Mouse (Mus musculus) embryonic facial prominence, embryonic 11.5 days (tissue): Measurements from ENCODE around the gene Cd93. TPM values are rescaled to one million over a fixed set of nuclear protein-coding genes. Genes with fewer than 3 reads are reported as not detected.

Experiments
- ATAC-seq: fragments of 200-750 bp; cut with Nextera tagmentation; replicated peaks from 2 replicates; pipeline ENCODE4 v1.8.0; 2017; ENCODE audit warnings: low read depth; ENCODE audit not compliant: insufficient number of reproducible peaks, low FRiP score, low TSS enrichment
- DNase-seq: peaks from one replicate; pipeline ENCODE4 v3.0.0-alpha.2; 2015; ENCODE audit warnings: low spot score
- H3K27ac ChIP-seq: fragments of 300-500 bp; sonication (generic); replicated peaks from 2 replicates; pipeline ENCODE4 v1.5.1; 2014; ENCODE audit warnings: mild to moderate bottlenecking, low read depth, low read length, control low read depth
- H3K27me3 ChIP-seq: fragments of 300-500 bp; sonication (generic); 2 replicates; pipeline ENCODE4 v1.6.1; 2014; ENCODE audit warnings: mild to moderate bottlenecking, low read length, moderate library complexity, mixed read lengths; ENCODE audit not compliant: control insufficient read depth, insufficient read depth
- H3K36me3 ChIP-seq: fragments of 300-500 bp; sonication (generic); replicated peaks from 2 replicates; pipeline ENCODE4 v1.6.1; 2014; ENCODE audit warnings: low read depth, mild to moderate bottlenecking, low read length, moderate library complexity, mixed read lengths; ENCODE audit not compliant: control insufficient read depth, insufficient read depth
- H3K4me1 ChIP-seq: fragments of 300-500 bp; sonication (generic); 2 replicates; pipeline ENCODE4 v1.6.1; 2014; ENCODE audit warnings: low read length, mixed read lengths; ENCODE audit not compliant: control insufficient read depth, insufficient read depth
- H3K4me2 ChIP-seq: fragments of 300-500 bp; sonication (generic); 2 replicates; pipeline ENCODE4 v1.6.1; 2014; ENCODE audit warnings: low read depth, mild to moderate bottlenecking, control low read depth, low read length, moderate library complexity
- H3K4me3 ChIP-seq: fragments of 300-500 bp; sonication (generic); 2 replicates; pipeline ENCODE4 v1.5.1; 2014; ENCODE audit warnings: low read depth, low read length, control low read depth
- H3K9ac ChIP-seq: fragments of 300-500 bp; sonication (generic); replicated peaks from 2 replicates; pipeline ENCODE4 v1.6.1; 2014; ENCODE audit warnings: mild to moderate bottlenecking, control low read depth, low read length
- H3K9me3 ChIP-seq: fragments of 300-500 bp; sonication (generic); replicated peaks from 2 replicates; pipeline ENCODE4 v1.6.1; 2016; ENCODE audit warnings: mild to moderate bottlenecking, low read length, inconsistent platforms, mixed read lengths; ENCODE audit not compliant: control insufficient read depth
- WGBS: fragments of 180-500 bp; shearing (Covaris S2); extraction: QIAGEN DNeasy Blood & Tissue Kit; methylation state at CpG from one replicate; pipeline ENCODE4 v1.1.7; 2014; 5-methylcytosine and 5-hydroxymethylcytosine counted together
- polyA plus RNA-seq: library from polyadenylated mRNA; unstranded; fragments of >200 nt; fragmentation: Nextera tagmentation; extraction: Ambion mirVana; gene quantifications from 2 replicates; pipeline ENCODE4 v1.2.1, GENCODE M21; 2014

Gene Cd93
- polyA plus RNA-seq, 1 experiment from 2014 or later, result 7.2 TPM

GRCm38 (mm10) chr2:148396209-148396608 lies 47.2 kb downstream of the Cd93 start:
- H3K9ac ChIP-seq, result no peak overlapping the region
- WGBS, result 66% methylated on average over 10 of the region's 10 CpGs
- DNase-seq (no peak), ATAC-seq (0 out of 2 replicates have a peak, but pooled peaks have one; percentile 5)
- H3K4me2 ChIP-seq, result no peak overlapping the region
- H3K9me3 ChIP-seq, result no peaks in the 10 kb centered on the region
- H3K27me3 ChIP-seq, result peaks cover 11% of the 10 kb centered on the region
- H3K4me1 ChIP-seq, result 0 out of 2 replicates have a peak, but pooled peaks cover 2% of the 10 kb centered on the region
- H3K4me3 ChIP-seq, result no peak overlapping the region
- H3K36me3 ChIP-seq, result no peaks in the 10 kb centered on the region
- no peak overlapping the region for H3K27ac ChIP-seq

GRCm38 (mm10) chr2:148395131-148396051 lies 48.0 kb downstream of the Cd93 start, which contains the start of gene Sstr4:
Gene Sstr4 (plus strand): TSS chr2:148395344.
- ATAC-seq (peak; percentile 66), DNase-seq (peak; percentile 65)
- Histone ChIP-seq H3K4me2 (peak within 1 kb of the TSS; percentile 98), H3K4me3 (peak within 1 kb of the TSS; percentile 56), H3K27me3 (peaks cover 11% of the 10 kb centered on the region), H3K27ac (no peak within 1 kb of the TSS), H3K9ac (peak within 1 kb of the TSS; percentile 54), H3K36me3 (no peaks in the 10 kb centered on the region), H3K9me3 (no peaks in the 10 kb centered on the region), H3K4me1 (0 out of 2 replicates have a peak, but pooled peaks cover 2% of the 10 kb centered on the region)
- 5% methylated on average over 69 of the region's 83 CpGs for WGBS

GRCm38 (mm10) chr2:148393846-148394245 lies 49.5 kb downstream of the Cd93 start:
- no peak overlapping the region for H3K27ac ChIP-seq
- H3K36me3 ChIP-seq, result no peaks in the 10 kb centered on the region
- 0 out of 2 replicates have a peak, but pooled peaks cover 2% of the 10 kb centered on the region for H3K4me1 ChIP-seq
- H3K9me3 ChIP-seq, result no peaks in the 10 kb centered on the region
- H3K9ac ChIP-seq, result no peak overlapping the region
- DNase-seq, result no peak
- H3K4me2 ChIP-seq, result no peak overlapping the region
- ATAC-seq, result no peak
- H3K27me3 ChIP-seq, result peaks cover 11% of the 10 kb centered on the region
- H3K4me3 ChIP-seq, result no peak overlapping the region

GRCm38 (mm10) chr2:148393149-148393548 lies 50.2 kb downstream of the Cd93 start:
- no peak overlapping the region for H3K9ac ChIP-seq
- H3K27me3 ChIP-seq, result peaks cover 11% of the 10 kb centered on the region
- no peak for DNase-seq
- no peak overlapping the region for H3K4me3 ChIP-seq
- no peaks in the 10 kb centered on the region for H3K9me3 ChIP-seq
- no peaks in the 10 kb centered on the region for H3K36me3 ChIP-seq
- H3K4me1 ChIP-seq, result 0 out of 2 replicates have a peak, but pooled peaks cover 2% of the 10 kb centered on the region
- WGBS, result 59% methylated on average over 1 of the region's 1 CpGs
- no peak overlapping the region for H3K27ac ChIP-seq
- ATAC-seq, result no peak
- no peak overlapping the region for H3K4me2 ChIP-seq

- no peak for DNase-seq
- ATAC-seq, result no peak
- no peaks in the 10 kb centered on the region for H3K27me3 ChIP-seq
- no peaks in the 10 kb centered on the region for H3K36me3 ChIP-seq
- 69% methylated on average over 6 of the region's 6 CpGs for WGBS
- H3K9me3 ChIP-seq, result no peaks in the 10 kb centered on the region
- H3K27ac ChIP-seq, result no peak overlapping the region
- no peak overlapping the region for H3K4me3 ChIP-seq
- no peak overlapping the region for H3K4me2 ChIP-seq
- no peaks in the 10 kb centered on the region for H3K4me1 ChIP-seq
- H3K9ac ChIP-seq, result no peak overlapping the region
These were observed 55.4 kb downstream of the Cd93 start for GRCm38 (mm10) chr2:148387652-148388581.

- ATAC-seq, result no peak
These were observed 56.4 kb downstream of the Cd93 start for GRCm38 (mm10) chr2:148386927-148387326.

More at GRCm38 (mm10) chr2:148386927-148387326, 56.4 kb downstream of the Cd93 start:
- 93% methylated on average over 2 of the region's 2 CpGs for WGBS
- H3K27me3 ChIP-seq, result no peaks in the 10 kb centered on the region
- H3K36me3 ChIP-seq, result no peaks in the 10 kb centered on the region
- DNase-seq, result no peak
- H3K4me1 ChIP-seq, result no peaks in the 10 kb centered on the region
- H3K9me3 ChIP-seq, result no peaks in the 10 kb centered on the region
- no peak overlapping the region for H3K27ac ChIP-seq
- no peak overlapping the region for H3K9ac ChIP-seq
- H3K4me3 ChIP-seq, result no peak overlapping the region
- H3K4me2 ChIP-seq, result no peak overlapping the region
